Mouse (Mus musculus): ENCODE data around the gene Slc25a22. TPM values are rescaled to one million over a fixed set of nuclear protein-coding genes. Genes with fewer than 3 reads are reported as not detected.

The Slc25a22 gene
- total and polyA plus RNA-seq, 3 experiments, result 6.5 to 31.5 (median 16.1) TPM

DNA sequence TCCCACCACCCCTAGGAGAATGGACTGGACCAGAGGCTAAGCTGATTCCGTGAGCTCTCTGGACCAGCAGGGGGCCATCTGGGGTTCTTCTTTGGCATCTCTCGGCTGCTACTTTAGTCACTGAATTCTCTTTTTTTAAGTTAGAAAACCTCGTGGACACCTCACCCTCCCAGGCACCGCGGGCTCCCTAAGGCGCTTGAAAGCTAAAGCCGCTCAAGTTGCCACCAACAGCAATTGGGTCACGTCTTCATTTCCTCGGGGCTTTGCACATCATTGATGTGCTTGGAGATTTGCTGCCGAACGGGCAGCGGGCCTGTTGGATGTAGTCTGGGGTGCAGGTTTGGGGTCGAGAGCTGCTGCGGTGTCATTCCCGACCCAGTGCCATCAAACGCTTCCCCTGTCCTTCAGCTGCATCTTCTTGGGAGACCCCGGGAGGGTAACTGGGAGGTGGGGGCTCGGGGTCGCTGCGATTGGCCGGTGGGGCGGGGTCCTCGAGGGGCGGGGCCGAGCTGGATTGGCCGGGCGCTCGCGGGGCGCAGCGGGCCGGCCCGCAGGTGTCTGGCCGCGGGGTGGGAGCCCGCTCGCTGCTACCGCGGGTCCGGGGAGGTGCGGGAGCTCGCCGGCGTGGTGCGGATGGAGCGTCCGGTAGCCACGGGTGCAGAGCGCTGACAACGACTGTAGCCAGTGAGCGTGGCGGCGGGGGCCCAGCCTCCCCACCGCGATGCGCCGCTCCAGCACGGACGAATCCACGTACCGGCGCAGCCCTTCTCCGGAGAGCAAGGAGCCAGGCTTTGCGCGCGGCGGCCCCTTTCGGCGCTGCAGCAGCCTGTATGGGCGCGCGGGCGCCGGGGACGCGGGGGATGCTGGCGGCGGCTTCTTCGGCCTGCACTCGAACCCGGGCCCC is 44.1 kb upstream of the Slc25a22 start:
- TF ChIP-seq ZKSCAN1 (IDR thresholded peaks at IDR 0.05; ENCODE audit: borderline replicate concordance, low read depth, low read length) (no peak), SMC3 (IDR thresholded peaks at IDR 0.05; ENCODE audit: low read depth, low read length) (peak; percentile 44), BHLHE40 (IDR thresholded peaks at IDR 0.05; ENCODE audit: low read depth, low read length) (no peak), CTCF (conservative IDR thresholded peaks at IDR 0.05 in 1 of 2, IDR thresholded peaks at IDR 0.05 in 1 of 2; ENCODE audit: low read depth in 2 of 2, low read length in 2 of 2) (peak in 1 of 2 experiments; percentile 60; a peak in 2 of 4 replicates), RAD21 (IDR thresholded peaks at IDR 0.05; ENCODE audit: low read depth, low read length) (peak; percentile 5), UBTF (IDR thresholded peaks at IDR 0.05; ENCODE audit: low read depth, low read length) (peak; percentile 58; the same call in 1 of the 2 replicates)
- Histone ChIP-seq H3K4me1 (ENCODE audit: control insufficient read depth in 1 of 2, insufficient read depth in 2 of 2) (peaks cover 11 to 39% of the 10 kb centered on the region in 2 experiments), H3K27ac (ENCODE audit: insufficient read depth, low read depth) (no peak overlapping the region), H3K4me3 (replicated peaks in 1 of 3; ENCODE audit: low read depth in 2 of 3, low read length in 2 of 3, poor library complexity in 1 of 3) (peak overlapping the region in 2 of 3 experiments; percentile 16 to 64), H3K4me2 (ENCODE audit: insufficient read depth, low read depth, poor library complexity, severe bottlenecking) (peak overlapping the region; percentile 88), H3K36me3 (replicated peaks in 1 of 2; ENCODE audit: control insufficient read depth in 1 of 2, insufficient read depth in 1 of 2, low read length in 1 of 2) (peaks cover 0 to 39% of the 10 kb centered on the region in 2 experiments), H3K9ac (ENCODE audit: insufficient read depth, low read depth) (peak overlapping the region; percentile 26; the same call in 1 of the 2 replicates), H3K27me3 (replicated peaks) (no peaks in the 10 kb centered on the region), H3K79me2 (replicated peaks; ENCODE audit: control insufficient read depth, extremely low read depth, insufficient read depth, poor library complexity, severe bottlenecking) (no peaks in the 10 kb centered on the region), H3K9me3 (replicated peaks; ENCODE audit: low read length) (no peaks in the 10 kb centered on the region)
- in situ Hi-C loops (cut with MboI; ENCODE audit: low pct_ligation_motif_present, low pct_unique_long_range_greater_than_20kb, low sequenced_read_pairs), result loop anchor here (5.0 kb wide), 1 partner anchor 46 kb away; no protein-coding TSS in a partner anchor
- peak; percentile 24 for DNase-seq (ENCODE audit: extremely low read depth)
- dilution Hi-C loops (cut with MboI; ENCODE audit: extremely low pct_ligation_motif_present, extremely low pct_unique_long_range_greater_than_20kb, low sequenced_read_pairs), result no loop called here

DNA sequence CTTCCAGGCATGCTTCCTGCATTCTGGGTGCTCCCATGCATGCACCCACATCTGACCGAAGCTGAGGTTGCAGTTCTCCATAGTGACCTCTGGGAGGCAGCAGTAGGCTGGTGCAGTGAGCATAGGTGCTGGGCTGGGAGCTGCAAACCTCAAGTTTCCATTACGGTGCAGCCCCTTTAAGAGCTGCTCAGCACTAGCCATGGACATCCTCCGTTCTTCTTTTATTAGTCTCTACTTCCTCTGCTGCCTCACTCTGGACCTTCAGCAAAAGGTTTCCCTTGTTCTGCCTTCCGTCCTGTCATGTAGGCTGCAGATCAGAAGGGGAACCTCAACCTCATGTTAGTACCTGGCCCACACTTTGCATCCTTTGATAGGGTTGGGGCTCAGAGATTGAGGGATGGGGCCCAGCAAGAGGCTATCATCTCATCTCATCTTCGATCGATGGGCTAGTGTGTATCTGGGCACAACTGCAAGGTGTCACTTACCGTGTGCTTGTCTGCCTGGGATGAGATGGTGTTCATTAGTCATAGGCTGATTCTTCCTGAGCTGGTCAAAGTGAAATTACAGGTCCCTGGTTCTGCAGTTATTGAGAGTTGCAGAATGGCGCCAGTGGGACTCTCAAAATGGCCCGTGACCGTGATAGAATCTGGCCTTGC is 43.3 kb upstream of the Slc25a22 start:
- Histone ChIP-seq H3K27ac (ENCODE audit: insufficient read depth, low read depth) (peak overlapping the region; percentile 45), H3K27me3 (replicated peaks) (peaks cover 4% of the 10 kb centered on the region), H3K4me3 (replicated peaks in 1 of 3; ENCODE audit: low read depth in 2 of 3, low read length in 2 of 3, poor library complexity in 1 of 3) (peak overlapping the region; percentile 21 to 25 (median 23)), H3K79me2 (replicated peaks; ENCODE audit: control insufficient read depth, extremely low read depth, insufficient read depth, poor library complexity, severe bottlenecking) (no peaks in the 10 kb centered on the region), H3K4me2 (ENCODE audit: insufficient read depth, low read depth, poor library complexity, severe bottlenecking) (peak overlapping the region; percentile 88), H3K9me3 (replicated peaks; ENCODE audit: low read length) (no peaks in the 10 kb centered on the region), H3K9ac (ENCODE audit: insufficient read depth, low read depth) (no peak overlapping the region; the same call in 1 of the 2 replicates), H3K4me1 (ENCODE audit: control insufficient read depth in 1 of 2, insufficient read depth in 2 of 2) (peaks cover 19 to 41% of the 10 kb centered on the region in 2 experiments), H3K36me3 (replicated peaks in 1 of 2; ENCODE audit: control insufficient read depth in 1 of 2, insufficient read depth in 1 of 2, low read length in 1 of 2) (peaks cover 0 to 32% of the 10 kb centered on the region in 2 experiments)
- DNase-seq (ENCODE audit: extremely low read depth), result peak; percentile 95
- dilution Hi-C loops (cut with MboI; ENCODE audit: extremely low pct_ligation_motif_present, extremely low pct_unique_long_range_greater_than_20kb, low sequenced_read_pairs), result no loop called here
- in situ Hi-C loops (cut with MboI; ENCODE audit: low pct_ligation_motif_present, low pct_unique_long_range_greater_than_20kb, low sequenced_read_pairs), result loop anchor here (5.0 kb wide), 1 partner anchor 46 kb away; no protein-coding TSS in a partner anchor
- TF ChIP-seq ZC3H11A (IDR thresholded peaks at IDR 0.05; ENCODE audit: low read depth, low read length) (peak; percentile 45; the same call in 1 of the 2 replicates), MAX (IDR thresholded peaks at IDR 0.05; ENCODE audit: low read length) (peak; percentile 61; the same call in 1 of the 2 replicates), CHD2 (IDR thresholded peaks at IDR 0.05; ENCODE audit: low read length) (no peak), TCF12 (IDR thresholded peaks at IDR 0.05; ENCODE audit: low read depth, low read length) (peak; percentile 47; the same call in 1 of the 2 replicates), CHD1 (IDR thresholded peaks at IDR 0.05; ENCODE audit: low read depth, low read length) (no peak), SMC3 (IDR thresholded peaks at IDR 0.05; ENCODE audit: low read depth, low read length) (peak; percentile 90), MAFK (IDR thresholded peaks at IDR 0.05; ENCODE audit: insufficient replicate concordance, low read length) (peak; percentile 70; the same call in 1 of the 2 replicates), ZKSCAN1 (IDR thresholded peaks at IDR 0.05; ENCODE audit: borderline replicate concordance, low read depth, low read length) (no peak), MEF2A (IDR thresholded peaks at IDR 0.05; ENCODE audit: borderline replicate concordance, low read depth, low read length) (peak; percentile 80; the same call in 1 of the 2 replicates), MYC (IDR thresholded peaks at IDR 0.05; ENCODE audit: low read depth, low read length) (peak; percentile 70; the same call in 1 of the 2 replicates), RAD21 (IDR thresholded peaks at IDR 0.05; ENCODE audit: low read depth, low read length) (peak; percentile 94), POLR2AphosphoS2 (IDR thresholded peaks at IDR 0.05; ENCODE audit: low read depth, low read length) (no peak), EP300 (IDR thresholded peaks at IDR 0.05; ENCODE audit: low read length) (peak; percentile 74), BHLHE40 (IDR thresholded peaks at IDR 0.05; ENCODE audit: low read depth, low read length) (peak; percentile 43; the same call in 1 of the 2 replicates), UBTF (IDR thresholded peaks at IDR 0.05; ENCODE audit: low read depth, low read length) (no peak), ETS1 (conservative IDR thresholded peaks at IDR 0.05; ENCODE audit: low read depth, low read length) (peak; percentile 41; the same call in 1 of the 2 replicates), USF2 (conservative IDR thresholded peaks at IDR 0.05; ENCODE audit: low read depth, low read length) (no peak), MAZ (IDR thresholded peaks at IDR 0.05; ENCODE audit: low read depth, low read length) (peak; percentile 78), NELFE (IDR thresholded peaks at IDR 0.05; ENCODE audit: low read depth, low read length) (peak; percentile 75), SIN3A (IDR thresholded peaks at IDR 0.05; ENCODE audit: low read length) (peak; percentile 68), E2F4 (IDR thresholded peaks at IDR 0.05; ENCODE audit: insufficient replicate concordance, low read depth, low read length) (no peak), ZMIZ1 (IDR thresholded peaks at IDR 0.05; ENCODE audit: low read depth, low read length) (no peak), POLR2A (IDR thresholded peaks at IDR 0.05; ENCODE audit: low read depth, low read length) (no peak), ELF1 (IDR thresholded peaks at IDR 0.05; ENCODE audit: low read depth, low read length) (peak; percentile 53), JUND (conservative IDR thresholded peaks at IDR 0.05; ENCODE audit: low read depth, low read length) (0 out of 2 replicates have a peak, but pooled peaks have one; percentile 15), ZNF384 (IDR thresholded peaks at IDR 0.05; ENCODE audit: low read depth, low read length) (no peak)

Measured in CH12.LX (cell line).